Mouse (Mus musculus) retina, embryonic 14.5 days (tissue): ENCODE data around the gene Psg21.
"Not testable (repeated sequence)": the region's sequence is repeated elsewhere in the genome, so short reads cannot be mapped to it uniquely, and the experiment has no call there.

Experiments
- DNase-seq: peaks from one replicate; pipeline ENCODE4 v3.0.0-alpha.2; 2015; ENCODE audit warnings: low spot score

The Psg21 gene

DNA sequence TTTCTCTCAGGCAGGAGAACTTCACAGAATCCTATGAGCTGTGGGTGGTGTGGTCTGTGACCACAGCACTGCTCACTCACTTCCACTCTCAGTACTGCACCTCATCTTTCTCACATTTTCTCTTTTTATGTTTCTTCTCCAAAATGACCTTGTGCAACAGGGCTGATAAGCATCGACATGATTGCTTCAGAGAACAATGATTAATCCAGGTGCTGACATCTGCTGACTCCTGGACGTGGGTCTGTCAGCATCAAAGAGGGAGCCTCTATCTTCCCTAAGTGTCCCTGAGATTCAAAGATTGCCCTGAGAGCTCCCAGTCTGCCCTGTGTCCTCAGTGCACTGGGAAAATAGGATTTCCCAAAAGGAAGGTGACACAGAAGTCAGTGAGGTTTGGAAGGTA is at the start of gene Psg21:
TSS of gene Psg21 (minus strand) at position 101 of the 400 bp plus-strand sequence.
- not testable (repeated sequence) for DNase-seq

DNA sequence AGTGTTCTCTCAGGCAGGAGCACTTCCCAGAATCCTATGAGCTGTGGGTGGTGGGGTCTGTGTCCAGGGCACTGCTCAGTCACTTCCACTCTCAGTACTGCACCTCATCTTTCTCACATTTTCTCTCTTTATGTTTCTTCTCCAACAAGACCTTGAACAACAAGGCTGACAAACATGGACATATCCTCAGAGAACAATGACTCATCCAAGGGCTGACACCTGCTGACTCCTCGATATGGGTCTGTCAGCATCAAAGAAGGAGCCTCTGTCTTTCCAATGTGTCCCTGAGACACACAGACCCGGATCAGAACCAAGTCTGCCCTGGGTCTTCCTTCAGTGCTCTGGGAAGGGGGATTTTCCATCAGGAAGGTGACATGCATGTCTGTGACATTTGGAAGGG is 29.6 kb upstream of the Psg21 start, which contains the start of gene Psg20:
TSS of gene Psg20 (minus strand) at position 101 of the 400 bp plus-strand sequence.
- no peak for DNase-seq

DNA sequence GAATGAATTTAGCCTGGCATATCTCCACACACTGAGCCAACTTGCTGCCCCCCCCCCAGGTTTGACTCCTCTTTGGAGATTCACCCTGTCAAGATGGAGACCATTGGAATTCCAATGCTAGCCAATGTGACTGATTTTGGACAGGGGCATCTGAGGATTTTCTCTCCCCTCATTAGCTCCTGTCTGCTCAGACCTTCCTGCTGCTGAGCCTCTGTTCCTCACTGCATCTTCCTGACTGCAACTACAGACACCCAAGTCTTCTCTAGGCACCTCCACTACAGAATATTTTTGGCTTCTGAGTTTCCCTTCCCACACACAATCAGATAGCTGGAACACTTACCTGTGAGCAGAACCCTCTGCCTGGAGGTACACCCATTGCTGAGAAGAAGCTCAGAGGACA is 29.1 kb upstream of the Psg21 start:
- DNase-seq = no peak

DNA sequence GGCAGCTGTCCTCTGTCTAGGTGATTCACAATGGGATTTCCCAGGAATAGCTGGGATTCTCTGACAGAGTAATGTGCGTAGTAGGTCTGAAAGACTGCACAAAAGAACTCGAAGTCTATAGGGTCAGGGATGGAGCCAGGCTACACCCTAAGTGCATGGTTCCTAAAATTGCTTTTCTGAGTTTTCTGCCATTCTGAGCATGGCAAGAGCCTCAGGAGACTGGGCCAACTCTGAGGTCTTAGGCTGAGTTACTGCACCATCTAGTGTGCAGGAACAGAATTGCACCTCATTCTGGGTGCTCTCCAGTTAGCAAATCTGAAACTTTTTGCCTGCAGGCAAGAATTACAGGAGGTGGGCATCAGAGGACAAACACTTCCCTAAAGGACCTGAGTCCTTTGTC is 23.2 kb upstream of the Psg21 start:
- DNase-seq = peak; percentile 78

DNA sequence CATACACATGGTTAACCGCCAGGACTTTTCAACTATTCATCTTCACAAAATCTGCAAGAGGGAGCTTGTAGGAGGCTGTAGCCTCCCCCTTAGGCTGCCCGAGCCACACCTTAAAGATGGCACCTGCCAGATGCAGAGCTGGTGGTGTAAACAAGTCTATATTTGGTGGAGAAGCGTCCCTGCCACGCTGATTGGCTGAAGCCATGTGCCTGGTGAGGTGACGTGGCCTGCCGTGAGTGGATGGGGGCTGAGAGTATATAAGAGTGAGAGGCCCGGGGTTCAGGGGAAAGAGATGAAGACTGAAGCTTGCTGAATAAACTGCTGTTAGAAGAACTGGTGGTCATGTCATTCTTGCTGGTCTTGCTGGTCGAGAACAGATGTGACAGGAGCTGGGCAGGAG is 29.6 kb downstream of the Psg21 start:
- not testable (repeated sequence) for DNase-seq

DNA sequence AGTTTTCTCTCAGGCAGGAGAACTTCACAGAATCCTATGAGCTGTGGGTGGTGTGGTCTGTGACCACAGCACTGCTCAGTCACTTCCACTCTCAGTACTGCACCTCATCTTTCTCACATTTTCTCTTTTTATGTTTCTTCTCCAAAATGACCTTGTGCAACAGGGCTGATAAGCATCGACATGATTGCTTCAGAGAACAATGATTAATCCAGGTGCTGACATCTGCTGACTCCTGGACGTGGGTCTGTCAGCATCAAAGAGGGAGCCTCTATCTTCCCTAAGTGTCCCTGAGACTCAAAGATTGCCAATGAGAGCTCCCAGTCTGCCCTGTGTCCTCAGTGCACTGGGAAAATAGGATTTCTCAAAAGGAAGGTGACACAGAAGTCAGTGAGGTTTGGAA is 40.1 kb downstream of the Psg21 start, which contains the start of gene Psg23:
TSS of gene Psg23 (minus strand) at position 101 of the 400 bp plus-strand sequence.
- not testable (repeated sequence) for DNase-seq
